Mouse (Mus musculus): Measurements from ENCODE around the gene Rgs9. TPM values are rescaled to one million over a fixed set of nuclear protein-coding genes. Genes with fewer than 3 reads are reported as not detected.
A peak's percentile ranks its signal among the peaks of the same experiment; 100 is the strongest.

Rgs9 gene
- polyA plus RNA-seq, 1 experiment: 19.7 TPM

- DNase-seq (ENCODE audit: extremely low spot score in 1 of 2, low spot score in 1 of 2): no peak
These were observed 116.8 kb downstream of the Rgs9 start for GRCm38 (mm10) chr11:109181118-109181517.

DNA sequence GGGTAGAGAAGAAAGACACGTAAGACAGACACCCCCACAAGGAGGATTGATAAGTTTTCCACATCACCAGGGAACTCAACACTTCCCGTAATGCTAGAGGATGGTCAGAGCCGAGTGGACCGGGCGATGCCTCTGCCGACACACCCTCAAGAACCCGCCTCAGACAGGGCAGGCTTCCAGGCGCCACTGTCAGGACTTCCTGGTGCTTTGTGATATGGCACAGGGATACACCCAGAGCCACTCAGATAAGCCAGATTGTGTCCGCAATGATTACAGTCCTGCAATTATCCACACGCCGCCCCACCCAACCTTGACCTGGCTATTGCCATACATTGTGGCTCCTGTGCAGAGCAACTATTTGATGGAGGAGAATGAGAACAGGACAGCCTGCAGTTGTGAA lies 117.6 kb downstream of the Rgs9 start:
- no peak for DNase-seq (ENCODE audit: extremely low spot score in 1 of 2, low spot score in 1 of 2)

DNA sequence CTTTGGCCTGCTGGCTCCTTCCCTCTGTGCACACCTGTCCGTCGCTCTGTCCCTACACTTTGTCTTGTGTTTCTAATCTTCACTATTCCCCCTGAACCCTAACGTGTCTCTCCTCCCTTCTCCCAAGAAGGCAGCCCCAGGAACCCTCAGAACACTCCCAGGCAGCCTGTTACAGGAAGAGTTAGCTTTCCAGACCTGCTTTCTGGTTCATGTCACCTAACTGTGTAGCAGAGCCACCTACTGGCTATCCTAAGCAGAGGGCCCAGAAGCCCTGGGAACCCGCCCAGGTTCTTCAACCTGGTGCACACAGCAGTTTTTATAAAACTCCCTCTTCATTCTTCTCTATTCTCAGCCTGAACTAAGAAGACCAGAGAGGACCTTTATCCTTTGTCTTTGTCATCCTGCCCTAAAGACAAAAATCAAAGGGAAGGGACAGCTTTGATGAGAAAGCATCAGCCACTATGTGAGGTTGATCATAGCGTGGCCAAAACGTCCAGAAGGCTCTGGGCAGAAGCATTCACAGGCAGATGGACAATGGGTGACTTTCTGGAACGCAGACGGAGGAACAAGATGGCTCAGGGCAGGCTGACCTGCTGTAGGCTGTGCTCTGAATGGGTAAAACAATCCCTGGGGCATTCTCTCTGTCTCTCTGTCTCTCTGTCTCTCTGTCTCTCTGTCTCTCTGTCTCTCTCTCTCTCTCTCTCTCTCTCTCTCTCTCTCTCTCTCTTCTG lies 119.0 kb downstream of the Rgs9 start:
- peak; percentile 20 to 79 for DNase-seq (ENCODE audit: extremely low spot score in 1 of 2, low spot score in 1 of 2)

DNA sequence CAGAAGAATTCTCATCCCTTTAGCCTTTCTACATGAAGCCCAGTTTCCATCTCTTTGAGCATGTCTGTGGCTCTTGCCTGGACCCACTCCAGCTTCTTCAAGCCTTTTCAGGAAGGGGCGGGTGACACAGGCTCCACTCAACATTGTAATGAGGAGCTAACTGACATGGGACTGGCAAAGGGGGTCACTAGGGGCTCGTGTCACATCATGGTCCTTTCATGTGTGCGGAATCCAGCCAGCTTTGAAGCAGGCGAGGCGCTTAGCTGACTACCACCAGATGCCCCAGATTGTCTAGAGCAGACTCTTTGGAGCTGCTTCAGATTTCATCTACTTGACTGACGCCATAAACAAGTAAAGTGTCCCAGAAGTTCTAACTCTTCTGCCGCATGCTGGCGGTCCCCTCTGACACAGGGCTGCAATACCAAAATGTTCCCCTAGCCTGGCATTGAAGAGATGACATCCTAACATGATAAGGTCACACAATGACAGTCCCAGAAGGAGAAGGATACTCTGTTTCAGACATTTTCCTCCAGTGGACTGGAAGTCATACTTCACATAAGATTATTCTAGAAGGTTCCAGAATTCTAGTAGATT lies 122.5 kb downstream of the Rgs9 start:
- no peak for DNase-seq (ENCODE audit: extremely low spot score in 1 of 2, low spot score in 1 of 2)

Other genes starting within 250 kb of the Rgs9 start
- not detected in 2 replicates for gene E030025P04Rik, start 153.8 kb downstream of the Rgs9 start, polyA plus RNA-seq (2012; rRNA removed)
- gene Gna13, start 64.7 kb upstream of the Rgs9 start, polyA plus RNA-seq (2012; rRNA removed): 31.8 and 33.0 TPM in 2 replicates
- 0.06 TPM in 1 of 2 replicates, not detected in the other for gene 9930022D16Rik, start 115.8 kb upstream of the Rgs9 start, polyA plus RNA-seq (2012; rRNA removed)
- gene Amz2, start 127.8 kb upstream of the Rgs9 start, polyA plus RNA-seq (2012; rRNA removed): 62.0 and 65.4 TPM in 2 replicates
- 13.5 and 17.2 TPM in 2 replicates for gene Arsg, start 175.2 kb upstream of the Rgs9 start, polyA plus RNA-seq (2012; rRNA removed)
- gene Slc16a6, start 175.5 kb upstream of the Rgs9 start, polyA plus RNA-seq (2012; rRNA removed): 7.4 and 9.0 TPM in 2 replicates

Data from frontal cortex, adult 2 months (tissue).